ENCODE assay signal across 25 mouse cellular contexts in genomic region chr10:90839611-90840335, GRCm38 (mm10).
"Had no signal": no experiment of that assay in that cellular context is flagged by ENCODE, and none has a peak within 500 bp of the region (broad histone marks: within the 10 kb centered on the region; RNA-seq: fewer than 3 reads in every experiment).

No protein-coding gene starts in this region.

- H3K36me3 ChIP-seq: heart, embryonic 10.5 days; heart, embryonic 12.5 days; hindbrain, embryonic 13.5 days; hindbrain, embryonic 15.5 days; kidney, embryonic 15.5 days; limb, embryonic 13.5 days; limb, embryonic 15.5 days; liver, embryonic 13.5 days; liver, embryonic 15.5 days had no signal

- H3K9me3 ChIP-seq: kidney, embryonic 15.5 days; limb, embryonic 15.5 days; liver, embryonic 13.5 days; liver, embryonic 15.5 days had no signal

- H3K9ac ChIP-seq: forebrain, postnatal 0 days; heart, embryonic 12.5 days; hindbrain, embryonic 13.5 days; hindbrain, embryonic 15.5 days; kidney, embryonic 15.5 days; limb, embryonic 13.5 days; limb, embryonic 15.5 days; liver, embryonic 13.5 days; liver, embryonic 15.5 days; liver, postnatal 0 days had no signal

- H3K27ac ChIP-seq: heart, embryonic 10.5 days; hindbrain, embryonic 13.5 days; hindbrain, embryonic 15.5 days; hindbrain, postnatal 0 days; kidney, embryonic 15.5 days; kidney, postnatal 0 days; left cerebral cortex, adult 2 months; limb, embryonic 13.5 days; limb, embryonic 15.5 days; liver, embryonic 13.5 days; liver, embryonic 15.5 days had no signal

- DNase-seq: forebrain, postnatal 0 days; gastrocnemius, postnatal 14 days; gastrocnemius, postnatal 36 days; heart, adult 18-20 months; heart, postnatal 14 days; heart, postnatal 36 days; kidney, adult 11 months; kidney, adult 2 months; kidney, adult 9 months; kidney, postnatal 14 days; kidney, postnatal 36 days; layer of hippocampus, adult 9-11 months; liver, embryonic 13.5 days; liver, postnatal 0 days had no signal

- H3K27me3 ChIP-seq: heart, embryonic 12.5 days; hindbrain, embryonic 13.5 days; hindbrain, embryonic 15.5 days; limb, embryonic 15.5 days; liver, embryonic 13.5 days; liver, embryonic 15.5 days had no signal

- H3K4me2 ChIP-seq: heart, embryonic 12.5 days; hindbrain, embryonic 13.5 days; hindbrain, embryonic 15.5 days; kidney, embryonic 15.5 days; limb, embryonic 13.5 days; limb, embryonic 15.5 days; liver, embryonic 13.5 days; liver, embryonic 15.5 days had no signal

- ATAC-seq: forebrain, postnatal 0 days; hindbrain, postnatal 0 days; liver, postnatal 0 days had no signal

- H3K4me3 ChIP-seq: heart, embryonic 10.5 days; heart, embryonic 12.5 days; hindbrain, embryonic 13.5 days; hindbrain, embryonic 15.5 days; kidney, embryonic 15.5 days; left cerebral cortex, adult 2 months; limb, embryonic 13.5 days; limb, embryonic 15.5 days; liver, embryonic 13.5 days; liver, embryonic 15.5 days had no signal

- H3K4me1 ChIP-seq: heart, embryonic 10.5 days; heart, embryonic 12.5 days; kidney, embryonic 15.5 days; limb, embryonic 13.5 days; limb, embryonic 15.5 days; liver, embryonic 13.5 days; liver, embryonic 15.5 days had no signal
